Mouse (Mus musculus) embryo, embryonic 9.5 days (tissue): ENCODE results near the gene Pax1.

ENCODE experiments used
- DNase-seq: peaks from one replicate; pipeline ENCODE4 v3.0.0-alpha.2; 2017; ENCODE audit errors: extremely low spot score

Pax1 gene

GRCm38 (mm10) chr2:147361581-147361980 lies at the start of gene Pax1:
Gene Pax1, plus strand, starts transcription at chr2:147361925.
- no peak for DNase-seq

- DNase-seq = peak; percentile 51
These were observed 40.7 kb upstream of the Pax1 start for GRCm38 (mm10) chr2:147321036-147321435.

- no peak for DNase-seq
These were observed 36.5 kb upstream of the Pax1 start for GRCm38 (mm10) chr2:147325178-147325577.

GRCm38 (mm10) chr2:147332731-147333130 lies 29.0 kb upstream of the Pax1 start:
- no peak for DNase-seq

GRCm38 (mm10) chr2:147338729-147339128 lies 23.0 kb upstream of the Pax1 start:
- no peak for DNase-seq

- DNase-seq = no peak
These were observed 21.9 kb upstream of the Pax1 start for GRCm38 (mm10) chr2:147339796-147340195.

- no peak for DNase-seq
These were observed 19.5 kb upstream of the Pax1 start for GRCm38 (mm10) chr2:147342198-147342597.

GRCm38 (mm10) chr2:147359716-147360115 lies 2.0 kb upstream of the Pax1 start:
- DNase-seq = no peak

GRCm38 (mm10) chr2:147360401-147360800 lies 1.3 kb upstream of the Pax1 start:
- DNase-seq = no peak

GRCm38 (mm10) chr2:147360856-147361255 lies 869 bp upstream of the Pax1 start:
- DNase-seq = no peak

- DNase-seq = peak; percentile 84
These were observed 591 bp downstream of the Pax1 start for GRCm38 (mm10) chr2:147362316-147362715.

GRCm38 (mm10) chr2:147363401-147364130 lies 1.8 kb downstream of the Pax1 start:
- no peak for DNase-seq

GRCm38 (mm10) chr2:147364198-147364597 lies 2.5 kb downstream of the Pax1 start:
- DNase-seq = no peak

- no peak for DNase-seq
These were observed 3.5 kb downstream of the Pax1 start for GRCm38 (mm10) chr2:147364982-147365907.

GRCm38 (mm10) chr2:147365908-147366630 lies 4.3 kb downstream of the Pax1 start:
- DNase-seq = no peak

GRCm38 (mm10) chr2:147367246-147367820 lies 5.6 kb downstream of the Pax1 start:
- DNase-seq = no peak

GRCm38 (mm10) chr2:147367911-147368591 lies 6.3 kb downstream of the Pax1 start:
- DNase-seq = peak; percentile 61

GRCm38 (mm10) chr2:147369561-147369960 lies 7.8 kb downstream of the Pax1 start:
- no peak for DNase-seq

- DNase-seq = no peak
These were observed 8.4 kb downstream of the Pax1 start for GRCm38 (mm10) chr2:147370091-147370490.

GRCm38 (mm10) chr2:147371289-147371688 lies 9.6 kb downstream of the Pax1 start:
- DNase-seq = no peak

- no peak for DNase-seq
These were observed 10.1 kb downstream of the Pax1 start for GRCm38 (mm10) chr2:147371840-147372239.
